Mouse (Mus musculus): ENCODE data around the gene Plaur. TPM values are rescaled to one million over a fixed set of nuclear protein-coding genes. Genes with fewer than 3 reads are reported as not detected.

The Plaur gene
- total RNA-seq, 2 experiments from 2014 or later: 1.0 to 1.1 TPM

- DNase-seq (ENCODE audit: extremely low spot score in 1 of 2, low spot score in 2 of 2): no peak
- Histone ChIP-seq H3K27ac (no peak overlapping the region), H3K4me3 (no peak overlapping the region)
- TF ChIP-seq CTCF (IDR thresholded peaks at IDR 0.05): no peak
- intact Hi-C loops (cut with DNase I): loop anchor here (10.0 kb wide), 1 partner anchor 194 kb away; no protein-coding TSS in a partner anchor
Observed at GRCm38 (mm10) chr7:24470356-24470755, 8.1 kb downstream of the Plaur start.

GRCm38 (mm10) chr7:24472442-24472841, 10.2 kb downstream of the Plaur start:
- Histone ChIP-seq H3K4me3 (no peak overlapping the region), H3K27ac (no peak overlapping the region)
- TF ChIP-seq CTCF (IDR thresholded peaks at IDR 0.05): no peak
- intact Hi-C loops (cut with DNase I): loop anchor here (10.0 kb wide), 1 partner anchor 192 kb away; no protein-coding TSS in a partner anchor
- DNase-seq (ENCODE audit: extremely low spot score in 1 of 2, low spot score in 2 of 2): no peak

GRCm38 (mm10) chr7:24472937-24473336, 10.7 kb downstream of the Plaur start:
- DNase-seq (ENCODE audit: extremely low spot score in 1 of 2, low spot score in 2 of 2): no peak
- peak; percentile 68 for TF ChIP-seq CTCF (IDR thresholded peaks at IDR 0.05)
- no peak overlapping the region for H3K4me3 ChIP-seq
- no peak overlapping the region for H3K27ac ChIP-seq
- intact Hi-C loops (cut with DNase I): loop anchor here (10.0 kb wide), 1 partner anchor 192 kb away; no protein-coding TSS in a partner anchor

GRCm38 (mm10) chr7:24473913-24474529, 11.7 kb downstream of the Plaur start:
- intact Hi-C loops (cut with DNase I): loop anchor here (10.0 kb wide), 1 partner anchor 191 kb away; no protein-coding TSS in a partner anchor
- peak; percentile 67 to 80 for DNase-seq (ENCODE audit: extremely low spot score in 1 of 2, low spot score in 2 of 2)
- peak; percentile 84 for TF ChIP-seq CTCF (IDR thresholded peaks at IDR 0.05)
- Histone ChIP-seq H3K27ac (no peak overlapping the region), H3K4me3 (no peak overlapping the region)

GRCm38 (mm10) chr7:24474811-24475506, 12.7 kb downstream of the Plaur start:
- Histone ChIP-seq H3K4me3 (no peak overlapping the region), H3K27ac (peak overlapping the region; percentile 53; the same call in 1 of the 2 replicates)
- no peak for DNase-seq (ENCODE audit: extremely low spot score in 1 of 2, low spot score in 2 of 2)
- peak; percentile 52 for TF ChIP-seq CTCF (IDR thresholded peaks at IDR 0.05)
- intact Hi-C loops (cut with DNase I): loop anchor here (10.0 kb wide), 1 partner anchor 190 kb away; no protein-coding TSS in a partner anchor

GRCm38 (mm10) chr7:24476338-24476737, 14.1 kb downstream of the Plaur start:
- H3K4me3 ChIP-seq: no peak overlapping the region
- TF ChIP-seq CTCF (IDR thresholded peaks at IDR 0.05): no peak
- DNase-seq (ENCODE audit: extremely low spot score in 1 of 2, low spot score in 2 of 2): no peak
- H3K27ac ChIP-seq: peak overlapping the region; percentile 53; the same call in 1 of the 2 replicates
- intact Hi-C loops (cut with DNase I): loop anchor here (10.0 kb wide), 1 partner anchor 188 kb away; no protein-coding TSS in a partner anchor

- intact Hi-C loops (cut with DNase I): loop anchor here (10.0 kb wide), 1 partner anchor 188 kb away; no protein-coding TSS in a partner anchor
- no peak for TF ChIP-seq CTCF (IDR thresholded peaks at IDR 0.05)
- Histone ChIP-seq H3K4me3 (no peak overlapping the region), H3K27ac (peak overlapping the region; percentile 53; the same call in 1 of the 2 replicates)
- DNase-seq (ENCODE audit: extremely low spot score in 1 of 2, low spot score in 2 of 2): no peak
Observed at GRCm38 (mm10) chr7:24476856-24477255, 14.6 kb downstream of the Plaur start.

GRCm38 (mm10) chr7:24478911-24479310, 16.6 kb downstream of the Plaur start:
- no peak for TF ChIP-seq CTCF (IDR thresholded peaks at IDR 0.05)
- intact Hi-C loops (cut with DNase I): loop anchor here (10.0 kb wide), 1 partner anchor 186 kb away; no protein-coding TSS in a partner anchor
- H3K27ac ChIP-seq: no peak overlapping the region
- DNase-seq (ENCODE audit: extremely low spot score in 1 of 2, low spot score in 2 of 2): no peak
- H3K4me3 ChIP-seq: no peak overlapping the region

- intact Hi-C loops (cut with DNase I): loop anchor here (2.0 to 10.0 kb wide), 4 partner anchors 27 to 185 kb away; partner anchors contain the start of genes Irgq and Zfp428
- TF ChIP-seq CTCF (IDR thresholded peaks at IDR 0.05): no peak
- no peak overlapping the region for H3K4me3 ChIP-seq
- H3K27ac ChIP-seq: no peak overlapping the region; the same call in 1 of the 2 replicates
- DNase-seq (ENCODE audit: extremely low spot score in 1 of 2, low spot score in 2 of 2): no peak
Observed at GRCm38 (mm10) chr7:24479685-24480084, 17.4 kb downstream of the Plaur start.

GRCm38 (mm10) chr7:24480121-24480941, 18.0 kb downstream of the Plaur start:
- intact Hi-C loops (cut with DNase I): loop anchor here (2.0 kb wide), 3 partner anchors 26 to 50 kb away; partner anchors contain the start of genes Irgq and Zfp428
- TF ChIP-seq CTCF (IDR thresholded peaks at IDR 0.05): no peak
- Histone ChIP-seq H3K27ac (peak overlapping the region; percentile 97), H3K4me3 (peak overlapping the region; percentile 59)
- no peak for DNase-seq (ENCODE audit: extremely low spot score in 1 of 2, low spot score in 2 of 2)

- no peak for DNase-seq (ENCODE audit: extremely low spot score in 1 of 2, low spot score in 2 of 2)
- intact Hi-C loops (cut with DNase I): loop anchor here (2.0 kb wide), 3 partner anchors 26 to 50 kb away; partner anchors contain the start of genes Irgq and Zfp428
- Histone ChIP-seq H3K27ac (peak overlapping the region; percentile 97), H3K4me3 (peak overlapping the region; percentile 59)
- no peak for TF ChIP-seq CTCF (IDR thresholded peaks at IDR 0.05)
Observed at GRCm38 (mm10) chr7:24480986-24481473, 18.7 kb downstream of the Plaur start.
